Mouse (Mus musculus) frontal cortex, postnatal 25 days (tissue): ENCODE results near the gene Sf3b2.
A peak's percentile ranks its signal among the peaks of the same experiment; 100 is the strongest.
"Not testable (repeated sequence)": the region's sequence is repeated elsewhere in the genome, so short reads cannot be mapped to it uniquely, and the experiment has no call there.

Experiments used
- DNase-seq, 2 experiments: peaks; one replicate each; pipeline ENCODE4 v3.0.0; 2022; ENCODE audit warnings: low spot score in 2 of 2

Gene Sf3b2

DNA sequence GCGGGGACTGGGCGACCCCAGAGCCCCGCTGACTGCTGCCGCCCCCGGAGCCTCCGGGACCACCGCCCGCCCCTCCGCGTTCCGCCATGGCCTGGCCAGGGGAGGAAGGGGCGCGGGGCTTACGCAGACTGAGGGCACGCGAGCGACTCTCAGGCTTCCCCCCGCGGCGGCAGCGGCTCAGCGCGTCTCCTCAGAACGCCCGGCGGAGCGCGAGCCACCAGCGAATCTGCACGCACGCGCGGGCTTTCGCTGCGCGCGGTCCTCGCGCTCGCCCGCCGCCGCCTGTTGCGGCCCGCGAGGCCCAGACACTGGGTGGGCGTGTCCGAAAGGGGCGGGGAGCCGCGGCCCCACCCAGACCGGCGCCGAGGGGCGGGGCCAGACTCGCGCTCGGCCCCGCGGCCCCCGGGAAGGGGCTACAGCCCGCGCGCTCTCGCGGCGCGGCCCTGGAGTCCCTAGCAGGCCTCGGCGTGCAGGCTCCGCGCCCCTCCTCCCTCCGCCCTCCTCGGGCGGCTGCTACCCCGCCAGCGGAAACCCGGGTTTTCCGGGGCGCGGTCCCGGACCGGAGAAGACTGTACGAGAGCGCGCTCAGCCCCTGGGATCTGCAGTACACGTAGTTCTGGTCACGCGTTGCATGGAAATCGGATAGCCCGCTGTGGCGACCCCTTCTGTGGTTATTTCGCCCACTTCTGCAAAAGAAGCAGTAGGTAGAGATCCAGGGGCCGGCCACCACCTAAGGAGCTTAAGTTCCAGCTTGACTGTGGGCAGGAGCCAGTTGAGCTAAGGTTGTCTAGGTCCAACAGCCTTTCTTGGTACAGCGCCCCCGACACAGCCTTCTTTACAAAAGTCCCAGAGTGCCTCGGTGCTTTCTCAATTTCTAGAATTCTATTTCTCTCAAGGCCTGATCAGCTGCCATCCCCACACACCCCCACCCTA lies 22.2 kb downstream of the Sf3b2 start, which contains the start of gene Pacs1:
Gene Pacs1, minus strand, starts transcription at position 319 of the 933 bp plus-strand sequence.
- DNase-seq = peak; percentile 68 to 73

DNA sequence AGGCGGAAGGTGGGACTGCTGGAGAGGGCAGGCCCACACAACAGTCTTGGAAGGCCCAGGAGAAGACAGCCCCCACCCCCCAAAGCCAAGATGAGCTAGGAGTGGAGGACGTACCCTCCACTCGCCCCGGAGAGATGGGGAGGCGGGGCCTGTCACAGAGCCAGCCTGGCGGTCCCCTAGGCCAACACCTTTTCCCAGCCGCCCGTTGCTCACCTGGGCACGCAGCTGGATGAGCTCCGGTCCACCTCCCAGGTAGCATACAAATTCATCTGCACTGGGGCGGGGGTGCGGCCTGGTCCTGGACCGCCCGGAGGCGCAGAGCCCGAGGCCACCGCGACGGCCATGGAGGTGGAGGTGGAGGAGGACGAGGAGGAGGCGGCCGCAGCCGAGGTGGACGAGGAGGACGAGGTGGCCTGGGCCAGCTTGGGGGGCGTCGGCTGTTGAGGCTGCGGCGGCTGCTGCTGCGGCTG lies 22.9 kb downstream of the Sf3b2 start:
- DNase-seq = peak in 1 of 2 experiments; percentile 11

DNA sequence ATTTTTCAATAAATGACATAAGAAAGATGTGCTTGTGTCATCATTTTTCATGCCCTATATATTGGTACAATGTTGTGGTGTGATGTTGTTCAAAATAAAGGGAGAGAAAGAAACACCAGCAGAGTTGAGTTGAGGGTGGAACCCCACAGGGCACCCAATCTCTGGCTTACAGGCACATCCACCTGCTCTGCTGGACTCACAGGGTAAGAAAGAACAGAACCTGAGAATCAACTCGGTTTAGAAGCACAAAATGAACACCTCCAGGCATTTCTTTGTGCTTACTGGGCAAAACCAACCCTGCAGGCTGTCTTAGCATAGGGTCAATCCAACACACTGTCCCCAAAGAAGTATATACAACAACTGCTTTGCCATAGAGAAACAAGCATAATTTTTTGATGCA lies 23.8 kb downstream of the Sf3b2 start:
- no peak for DNase-seq

DNA sequence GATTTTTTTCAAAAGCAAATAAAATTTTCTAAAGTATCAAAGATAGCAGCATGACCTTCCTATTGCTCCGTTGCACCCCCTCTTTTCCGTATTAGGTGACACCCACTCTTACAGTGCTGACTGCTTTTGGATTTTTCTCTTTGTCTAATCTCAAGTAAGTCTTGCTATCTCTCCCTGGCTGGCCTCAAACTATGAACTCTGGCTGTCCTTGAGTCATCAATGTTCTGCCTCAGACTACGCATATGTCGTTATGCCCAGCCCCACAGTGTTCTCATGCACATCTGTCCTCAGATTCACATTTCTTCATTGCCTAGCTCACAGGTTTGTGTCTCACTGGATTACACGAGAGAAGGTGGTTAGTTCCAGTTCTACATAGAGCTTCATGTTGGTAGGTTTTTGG lies 25.9 kb downstream of the Sf3b2 start:
- no peak for DNase-seq

DNA sequence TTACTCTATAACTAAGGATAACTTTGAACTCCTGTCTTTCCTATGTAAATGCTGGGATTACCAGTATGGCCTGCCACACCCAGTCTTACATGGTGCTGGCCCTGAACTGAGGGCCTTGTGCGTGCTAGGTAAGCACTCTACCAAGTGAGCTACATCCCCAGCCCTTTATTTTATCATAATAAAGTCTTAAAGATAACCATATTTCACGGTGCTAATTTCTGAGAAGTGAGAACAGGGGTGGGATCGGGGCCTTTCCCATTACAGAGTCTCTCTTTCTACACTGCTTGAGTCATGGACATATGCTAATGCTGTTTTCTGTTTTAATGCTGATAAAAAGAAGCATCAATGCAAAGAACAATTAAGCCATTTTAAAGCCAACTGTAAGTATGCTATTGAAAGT lies 26.4 kb downstream of the Sf3b2 start:
- DNase-seq = no peak

DNA sequence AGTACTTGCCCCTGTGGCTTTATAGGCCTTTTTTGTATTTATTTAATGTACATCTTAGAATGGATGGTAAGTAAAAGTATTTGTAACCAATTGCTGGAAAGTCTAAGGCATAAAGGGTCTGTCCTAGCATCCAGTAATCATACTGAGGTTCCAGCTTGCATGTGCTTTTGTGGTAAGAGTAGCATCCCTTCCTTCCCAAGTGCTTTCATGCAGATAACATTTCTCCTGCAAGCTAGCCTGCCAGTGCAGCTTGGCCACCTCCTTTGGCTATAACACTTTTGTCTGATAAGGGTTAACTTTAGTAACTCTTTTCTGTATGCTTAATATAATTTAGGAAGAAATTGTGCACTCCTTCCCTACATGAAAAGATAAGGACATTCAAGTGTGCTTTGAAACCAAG lies 27.2 kb downstream of the Sf3b2 start:
- no peak for DNase-seq

DNA sequence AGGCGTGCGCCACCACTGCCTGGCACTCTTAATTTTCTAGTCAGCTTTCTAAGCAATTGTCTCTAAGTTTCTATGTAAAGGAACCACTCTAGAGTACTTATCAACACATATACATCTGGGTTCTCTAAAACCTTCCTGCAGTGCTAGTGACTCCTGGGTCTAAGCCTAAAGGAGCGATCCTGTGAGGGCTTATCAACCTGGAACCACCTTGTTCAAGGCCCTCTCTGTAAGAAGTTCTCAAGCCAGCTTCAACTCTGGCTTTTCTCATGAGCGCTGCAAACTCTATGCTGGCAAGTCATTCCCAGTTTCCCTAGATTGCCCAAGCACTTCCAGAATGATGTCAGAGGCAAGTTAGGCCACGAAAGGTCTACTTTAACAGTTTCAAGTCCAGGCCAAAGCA lies 28.2 kb downstream of the Sf3b2 start:
- DNase-seq = no peak

DNA sequence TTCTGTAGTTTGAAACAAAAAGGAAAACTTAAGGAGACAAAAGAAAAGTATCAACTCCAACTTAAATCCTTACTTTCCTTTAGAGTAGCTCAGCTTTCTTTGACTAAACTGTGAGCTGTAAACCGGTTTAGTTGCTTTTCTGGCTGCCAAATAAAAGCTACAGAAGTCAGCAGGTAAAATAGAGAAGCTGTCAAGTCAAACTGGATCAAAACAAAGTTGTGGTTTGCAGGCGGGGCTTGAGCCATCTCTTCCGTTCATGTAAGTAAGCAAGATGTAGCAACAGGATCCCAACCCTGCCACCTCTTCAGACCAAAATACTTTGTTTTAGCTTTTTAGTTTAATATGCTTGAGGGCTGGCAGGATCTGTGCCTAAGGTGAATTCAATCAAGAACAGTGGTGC lies 38.1 kb downstream of the Sf3b2 start:
- no peak for DNase-seq

DNA sequence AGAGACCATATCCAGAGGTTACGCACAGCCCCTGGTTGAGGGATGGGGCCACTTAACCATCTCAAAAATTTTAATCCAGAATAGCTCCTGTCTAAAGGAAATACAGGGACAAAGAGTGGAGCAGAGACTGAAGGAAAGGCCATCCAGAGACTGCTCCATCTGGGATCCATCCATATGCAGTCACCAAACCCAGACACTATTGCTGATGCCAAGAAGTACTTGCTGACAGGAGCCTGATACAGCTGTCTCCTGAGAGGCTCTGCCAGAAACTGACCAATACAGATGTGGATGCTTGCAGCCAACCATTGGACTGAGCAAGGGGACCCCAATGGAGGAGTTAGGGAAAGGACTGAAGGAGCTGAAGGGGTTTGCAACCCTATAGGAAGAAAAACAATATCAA lies 58.3 kb downstream of the Sf3b2 start:
- not testable (repeated sequence) for DNase-seq

DNA sequence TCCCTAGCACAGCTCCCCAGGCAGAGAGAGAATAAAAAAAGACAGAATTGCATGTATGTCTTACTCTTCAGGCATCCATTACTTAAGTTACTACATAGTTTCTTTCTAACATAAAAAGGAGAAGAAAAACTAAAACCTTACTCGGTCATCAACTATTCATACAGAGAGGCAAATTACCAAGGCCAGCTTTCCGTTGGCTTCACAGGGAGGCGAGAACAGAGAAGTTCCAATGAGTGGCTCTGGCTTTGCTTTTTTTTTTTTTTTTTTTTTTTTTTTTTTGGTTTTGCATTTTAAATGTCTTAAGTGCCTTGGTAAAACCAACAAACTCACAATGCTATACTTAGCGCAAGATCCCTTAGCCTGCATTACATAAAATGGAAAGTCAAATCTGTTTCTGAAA lies 62.6 kb downstream of the Sf3b2 start:
- no peak for DNase-seq

DNA sequence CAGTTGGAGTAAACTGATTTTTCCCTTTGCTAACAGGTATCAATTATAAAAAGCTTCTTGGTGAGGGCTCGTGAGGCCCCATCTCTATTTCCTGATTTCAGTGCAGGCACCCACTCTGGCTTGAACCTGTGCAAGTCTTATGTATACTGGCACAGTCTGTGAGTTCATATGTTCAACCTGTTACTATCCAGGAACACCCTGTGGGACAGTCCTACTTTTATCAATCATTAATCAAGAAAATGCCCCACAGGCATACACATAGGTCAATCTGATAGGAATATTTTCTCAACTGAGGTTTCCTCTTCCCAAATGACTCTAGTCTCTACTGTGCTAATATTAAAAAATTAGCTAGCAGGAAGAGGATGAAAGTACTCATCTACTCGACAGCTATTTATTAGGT lies 65.1 kb downstream of the Sf3b2 start:
- DNase-seq = no peak

DNA sequence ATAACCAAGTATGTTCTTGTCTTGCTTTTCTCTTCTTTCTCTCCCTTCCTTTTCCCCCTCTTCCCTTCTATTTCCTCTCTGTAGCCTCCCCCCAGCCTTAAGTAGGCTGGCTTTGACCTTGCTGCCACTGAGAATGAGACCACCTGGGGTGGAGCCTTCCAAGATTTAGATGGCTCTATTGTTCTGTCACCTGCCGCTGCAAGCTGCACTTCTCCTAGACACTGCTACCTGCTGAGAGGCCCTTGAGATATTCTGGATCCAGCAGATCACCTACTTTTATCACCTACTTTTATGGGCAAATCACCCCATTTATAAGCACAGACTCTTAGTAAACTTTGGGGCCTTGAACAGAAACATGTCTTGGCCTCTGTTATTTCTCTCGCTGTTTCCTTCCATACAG lies 70.6 kb downstream of the Sf3b2 start:
- DNase-seq = no peak

DNA sequence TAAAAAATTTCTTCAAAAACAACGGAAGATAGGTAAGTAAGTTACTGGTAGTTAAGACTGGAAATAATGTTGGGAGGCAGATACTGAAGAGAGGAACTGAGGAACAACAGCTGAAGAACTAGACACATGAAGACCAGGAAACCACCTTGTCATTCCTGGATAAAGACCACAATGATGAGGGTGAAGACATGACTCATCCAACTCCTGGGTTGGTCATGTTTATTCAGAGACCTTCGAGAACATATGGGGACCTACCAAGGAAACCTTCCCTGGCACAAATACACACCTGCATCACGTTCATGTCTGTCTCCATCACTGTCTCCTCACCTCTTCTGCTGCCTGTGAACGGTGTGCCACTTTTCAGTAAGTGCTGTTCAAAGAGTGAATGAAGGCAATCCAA lies 71.2 kb downstream of the Sf3b2 start:
- DNase-seq = no peak
